Mouse (Mus musculus) cerebellum, adult 2 months (tissue): ENCODE measurements around the gene Ptger1.

ENCODE experiments used
- CTCF ChIP-seq: fragments of 200-500 bp; IDR thresholded peaks from 2 replicates; pipeline ENCODE4 v1.5.1; 2011; ENCODE audit warnings: low read depth, mild to moderate bottlenecking, control low read depth, low read length, moderate library complexity, borderline replicate concordance; ENCODE audit not compliant: insufficient read depth
- POLR2A ChIP-seq: fragments of 200-500 bp; IDR thresholded peaks from 2 replicates; pipeline ENCODE4 v1.6.1; 2011; ENCODE audit warnings: low read length, control low read depth, borderline replicate concordance; ENCODE audit not compliant: insufficient read depth

DNA sequence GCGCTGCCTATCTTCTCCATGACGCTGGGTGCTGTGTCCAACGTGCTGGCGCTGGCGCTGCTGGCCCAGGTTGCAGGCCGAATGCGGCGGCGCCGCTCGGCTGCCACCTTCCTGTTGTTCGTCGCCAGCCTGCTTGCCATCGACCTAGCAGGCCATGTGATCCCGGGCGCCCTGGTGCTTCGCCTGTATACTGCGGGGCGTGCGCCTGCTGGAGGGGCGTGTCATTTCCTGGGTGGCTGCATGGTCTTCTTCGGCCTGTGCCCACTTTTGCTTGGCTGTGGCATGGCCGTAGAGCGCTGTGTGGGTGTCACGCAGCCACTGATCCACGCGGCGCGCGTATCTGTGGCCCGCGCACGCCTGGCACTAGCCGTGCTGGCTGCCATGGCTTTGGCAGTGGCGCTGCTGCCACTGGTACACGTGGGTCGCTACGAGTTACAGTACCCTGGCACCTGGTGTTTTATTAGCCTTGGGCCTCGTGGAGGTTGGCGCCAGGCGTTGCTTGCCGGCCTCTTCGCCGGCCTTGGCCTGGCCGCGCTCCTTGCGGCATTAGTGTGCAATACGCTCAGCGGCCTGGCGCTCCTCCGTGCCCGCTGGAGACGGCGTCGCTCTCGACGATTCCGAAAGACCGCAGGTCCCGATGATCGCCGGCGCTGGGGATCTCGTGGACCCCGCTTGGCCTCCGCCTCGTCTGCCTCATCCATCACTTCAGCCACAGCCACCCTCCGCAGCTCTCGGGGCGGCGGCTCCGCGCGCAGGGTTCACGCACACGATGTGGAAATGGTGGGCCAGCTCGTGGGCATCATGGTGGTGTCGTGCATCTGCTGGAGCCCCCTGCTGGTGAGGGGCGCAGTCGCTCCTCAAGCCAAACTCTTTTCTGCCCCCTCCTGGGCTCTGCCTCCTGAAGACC, 1.8 kb downstream of the Ptger1 start:
- peak; percentile 31; the same call in 1 of the 2 replicates for TF ChIP-seq CTCF
- TF ChIP-seq POLR2A, result no peak
